ENCODE assay signal across 10 mouse cellular contexts in the genomic region with DNA sequence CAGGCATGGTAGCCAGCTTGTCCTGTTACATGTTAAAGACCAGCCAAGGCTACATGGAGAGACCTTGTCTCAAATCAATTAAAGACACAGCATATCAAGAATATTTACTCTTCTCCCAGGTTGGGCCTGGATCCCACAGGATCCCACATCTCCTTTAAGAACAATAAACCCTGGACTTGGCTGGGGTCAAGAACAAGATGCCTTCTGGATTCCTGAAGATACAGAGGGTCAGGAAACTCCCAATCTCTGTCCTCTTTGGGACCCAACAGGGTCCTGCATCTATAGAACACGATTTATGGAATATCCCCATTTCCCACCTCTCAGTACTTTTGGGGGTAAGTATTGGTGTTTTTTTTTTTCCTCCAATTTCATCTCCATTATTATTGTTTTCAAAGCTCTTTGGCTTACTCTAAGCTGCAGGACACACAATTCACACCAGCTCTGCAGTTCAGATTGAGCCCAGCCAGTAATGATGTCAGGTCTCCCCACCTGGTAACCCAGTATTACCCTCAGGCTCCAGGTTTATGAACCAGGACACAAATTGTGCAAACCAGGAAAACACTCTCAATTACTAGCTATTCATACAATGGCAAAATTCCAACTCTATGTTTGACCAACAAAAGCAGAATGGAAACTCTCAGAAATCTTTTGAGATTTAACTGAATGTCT. TPM values are rescaled to one million over a fixed set of nuclear protein-coding genes. Genes with fewer than 3 reads are reported as not detected.
A peak's percentile ranks its signal among the peaks of the same experiment; 100 is the strongest.
DNase-seq lines count a peak whose midpoint lies in the region; ATAC-seq and TF ChIP-seq lines count a peak whose summit lies in the region.
"Had no signal": no experiment of that assay in that cellular context is flagged by ENCODE, and none has a peak within 500 bp of the region (broad histone marks: within the 10 kb centered on the region; RNA-seq: fewer than 3 reads in every experiment).

No protein-coding gene starts in this region.

- TF ChIP-seq EP300 in lung, postnatal 0 days (IDR thresholded peaks at IDR 0.05) = no peak; the same call in 1 of the 2 replicates

- no peaks in the 10 kb centered on the region for H3K9me3 ChIP-seq in lung, postnatal 0 days (ENCODE audit: low read length)
- no peaks in the 10 kb centered on the region for H3K9me3 ChIP-seq in hindbrain, embryonic 14.5 days (ENCODE audit: control insufficient read depth, low read length)
- H3K9me3 ChIP-seq in midbrain, embryonic 15.5 days = no peaks in the 10 kb centered on the region

- ATAC-seq in lung, postnatal 0 days = no peak
- ATAC-seq in hindbrain, embryonic 14.5 days (ENCODE audit: low FRiP score) = no peak
- ATAC-seq in midbrain, embryonic 15.5 days (replicated peaks) = no peak

- H3K27ac ChIP-seq in lung, postnatal 0 days (ENCODE audit: low read length) = peak overlapping the region; percentile 83; the same call in 1 of the 2 replicates
- H3K27ac ChIP-seq in hindbrain, embryonic 14.5 days = no peak overlapping the region
- H3K27ac ChIP-seq in midbrain, embryonic 15.5 days = no peak overlapping the region

- H3K4me3 ChIP-seq in lung, postnatal 0 days (ENCODE audit: low read depth, low read length) = no peak overlapping the region
- H3K4me3 ChIP-seq in hindbrain, embryonic 14.5 days (replicated peaks; ENCODE audit: low read length) = no peak overlapping the region
- H3K4me3 ChIP-seq in midbrain, embryonic 15.5 days = no peak overlapping the region

- H3K4me1 ChIP-seq in lung, postnatal 0 days (ENCODE audit: insufficient read depth, low read depth, low read length) = peaks cover 6% of the 10 kb centered on the region; the same call in 1 of the 2 replicates
- peaks cover 17% of the 10 kb centered on the region for H3K4me1 ChIP-seq in hindbrain, embryonic 14.5 days (replicated peaks; ENCODE audit: control insufficient read depth, insufficient read depth, low read length)
- peaks cover 15% of the 10 kb centered on the region for H3K4me1 ChIP-seq in midbrain, embryonic 15.5 days

- TF ChIP-seq CTCF in lung, postnatal 0 days (IDR thresholded peaks at IDR 0.05) = no peak

- no peak overlapping the region for H3K9ac ChIP-seq in lung, postnatal 0 days (replicated peaks; ENCODE audit: low read depth)
- no peak overlapping the region for H3K9ac ChIP-seq in hindbrain, embryonic 14.5 days
- no peak overlapping the region for H3K9ac ChIP-seq in midbrain, embryonic 15.5 days

- peak; percentile 14 for DNase-seq in embryo, embryonic 10 days (ENCODE audit: low spot score)
- no peak for DNase-seq in embryo, embryonic 10.5 days (ENCODE audit: low spot score)
- peak; percentile 70 for DNase-seq in lung, postnatal 0 days (ENCODE audit: low spot score)
- DNase-seq in lung, adult 18-20 months = no peak
- no peak for DNase-seq in hindbrain, embryonic 14.5 days (ENCODE audit: low spot score)
- no peak for DNase-seq in urinary bladder, postnatal 25 days (ENCODE audit: low spot score)
- DNase-seq in left cerebral cortex, adult 8-10 months (ENCODE audit: low spot score in 2 of 2) = no peak
- DNase-seq: kidney, adult 11 months; spleen, adult 18-20 months had no signal

- 46% methylated on average over 1 of the region's 1 CpGs for WGBS in lung, postnatal 0 days
- WGBS in hindbrain, embryonic 14.5 days = 50% methylated on average over 1 of the region's 1 CpGs
- WGBS in midbrain, embryonic 15.5 days = 47% methylated on average over 1 of the region's 1 CpGs

- H3K4me2 ChIP-seq in lung, postnatal 0 days (replicated peaks; ENCODE audit: low read depth, low read length) = no peak overlapping the region
- peak overlapping the region; percentile 89 for H3K4me2 ChIP-seq in hindbrain, embryonic 14.5 days (replicated peaks)
- H3K4me2 ChIP-seq in midbrain, embryonic 15.5 days = 0 out of 2 replicates have a peak overlapping the region, but pooled peaks have one; percentile 79

- no peaks in the 10 kb centered on the region for H3K27me3 ChIP-seq in lung, postnatal 0 days (replicated peaks; ENCODE audit: insufficient read depth, low read length)
- H3K27me3 ChIP-seq in hindbrain, embryonic 14.5 days (ENCODE audit: control insufficient read depth, insufficient read depth, low read length) = no peaks in the 10 kb centered on the region
- H3K27me3 ChIP-seq in midbrain, embryonic 15.5 days (replicated peaks) = no peaks in the 10 kb centered on the region

- H3K36me3 ChIP-seq in lung, postnatal 0 days (ENCODE audit: insufficient read depth, low read length) = no peaks in the 10 kb centered on the region
- peaks cover 13% of the 10 kb centered on the region for H3K36me3 ChIP-seq in hindbrain, embryonic 14.5 days (replicated peaks; ENCODE audit: control insufficient read depth, insufficient read depth)
- 0 out of 2 replicates have a peak, but pooled peaks cover 6% of the 10 kb centered on the region for H3K36me3 ChIP-seq in midbrain, embryonic 15.5 days (replicated peaks)

RNA-seq across cellular contexts. Expression of a gene that starts 1.6 kb away (rescaled TPM):
- polyA plus RNA-seq in lung, postnatal 0 days (2015; fragmentation: Nextera tagmentation; extraction: Ambion mirVana) = 44.4 and 45.3 TPM in 2 replicates
- 42.7 and 49.2 TPM in 2 replicates for polyA plus RNA-seq in hindbrain, embryonic 14.5 days (2014; fragmentation: Nextera tagmentation; extraction: Ambion mirVana)
- polyA plus RNA-seq in midbrain, embryonic 15.5 days (2015; fragmentation: Nextera tagmentation; extraction: Ambion mirVana) = 40.2 and 44.3 TPM in 2 replicates
- 10 to 100 TPM; 20.8 to 25.2 (median 21.8) TPM for total RNA-seq in left cerebral cortex, adult 8-10 months (2022)

RNA-seq across cellular contexts. Expression of a gene that starts 1.7 kb away (rescaled TPM):
- not detected in 2 replicates for polyA plus RNA-seq in lung, postnatal 0 days (2015; fragmentation: Nextera tagmentation; extraction: Ambion mirVana)
- 2.5 TPM in 1 of 2 replicates, not detected in the other for polyA plus RNA-seq in hindbrain, embryonic 14.5 days (2014; fragmentation: Nextera tagmentation; extraction: Ambion mirVana)
- polyA plus RNA-seq in midbrain, embryonic 15.5 days (2015; fragmentation: Nextera tagmentation; extraction: Ambion mirVana) = not detected in 2 replicates
- total RNA-seq in left cerebral cortex, adult 8-10 months (2022) = 1 to 10 TPM; 1.4 to 5.6 (median 2.6) TPM

RNA-seq across cellular contexts. Expression of a gene that starts 3.3 kb away (rescaled TPM):
- polyA plus RNA-seq in lung, postnatal 0 days (2015; fragmentation: Nextera tagmentation; extraction: Ambion mirVana) = not detected in 2 replicates
- polyA plus RNA-seq in hindbrain, embryonic 14.5 days (2014; fragmentation: Nextera tagmentation; extraction: Ambion mirVana) = not detected in 2 replicates
- not detected in 2 replicates for polyA plus RNA-seq in midbrain, embryonic 15.5 days (2015; fragmentation: Nextera tagmentation; extraction: Ambion mirVana)
- not detected for total RNA-seq in left cerebral cortex, adult 8-10 months (2022)

RNA-seq across cellular contexts. Expression of a gene that starts 3.5 kb away (rescaled TPM):
- polyA plus RNA-seq in lung, postnatal 0 days (2015; fragmentation: Nextera tagmentation; extraction: Ambion mirVana) = 33.6 and 40.0 TPM in 2 replicates
- polyA plus RNA-seq in hindbrain, embryonic 14.5 days (2014; fragmentation: Nextera tagmentation; extraction: Ambion mirVana) = 33.0 and 39.9 TPM in 2 replicates
- polyA plus RNA-seq in midbrain, embryonic 15.5 days (2015; fragmentation: Nextera tagmentation; extraction: Ambion mirVana) = 36.5 and 37.7 TPM in 2 replicates
- 1 to 10 TPM; 4.7 to 9.0 (median 6.3) TPM for total RNA-seq in left cerebral cortex, adult 8-10 months (2022)

RNA-seq across cellular contexts. Expression of a gene that starts 5.8 kb away (rescaled TPM):
- 16.6 and 16.7 TPM in 2 replicates for polyA plus RNA-seq in lung, postnatal 0 days (2015; fragmentation: Nextera tagmentation; extraction: Ambion mirVana)
- 26.4 and 28.5 TPM in 2 replicates for polyA plus RNA-seq in hindbrain, embryonic 14.5 days (2014; fragmentation: Nextera tagmentation; extraction: Ambion mirVana)
- 36.4 and 38.4 TPM in 2 replicates for polyA plus RNA-seq in midbrain, embryonic 15.5 days (2015; fragmentation: Nextera tagmentation; extraction: Ambion mirVana)
- 10 to 100 TPM; 21.7 to 24.9 (median 22.1) TPM for total RNA-seq in left cerebral cortex, adult 8-10 months (2022)

Comparison
In these comparisons a context has a peak if more than half of its experiments do, and no peak if none do; other contexts are left out.
1. DNase-seq: peak in embryo, embryonic 10 days (single experiment) and lung, postnatal 0 days (single experiment); none in embryo, embryonic 10.5 days (single experiment), lung, adult 18-20 months (0 of 2), hindbrain, embryonic 14.5 days (single experiment), urinary bladder, postnatal 25 days (single experiment) and left cerebral cortex, adult 8-10 months (0 of 2).